Mouse (Mus musculus): ENCODE data around the gene Rnf216.

- TF ChIP-seq POLR2A (IDR thresholded peaks at IDR 0.05; ENCODE audit: borderline replicate concordance, control insufficient read depth, low read depth, low read length): no peak
- TF ChIP-seq CTCF (IDR thresholded peaks at IDR 0.05; ENCODE audit: control insufficient read depth, insufficient read depth, low read length): no peak
These were observed 128.5 kb downstream of the Rnf216 start for GRCm38 (mm10) chr5:142984271-142984670.
